Mouse (Mus musculus) kidney, embryonic 15.5 days (tissue): Measurements from ENCODE around the gene Perm1. TPM values are rescaled to one million over a fixed set of nuclear protein-coding genes. Genes with fewer than 3 reads are reported as not detected.

Experiments used
- ATAC-seq: fragments of 200-750 bp; cut with Nextera tagmentation; replicated peaks from 2 replicates; pipeline ENCODE4 v1.8.0; 2017; ENCODE audit warnings: moderate TSS enrichment; ENCODE audit not compliant: low FRiP score
- H3K27ac ChIP-seq: fragments of 300-500 bp; sonication (generic); 2 replicates; pipeline ENCODE4 v1.5.1; 2015; ENCODE audit warnings: mild to moderate bottlenecking, inconsistent platforms
- H3K27me3 ChIP-seq: fragments of 300-500 bp; sonication (generic); 2 replicates; pipeline ENCODE4 v1.6.1; 2015; ENCODE audit warnings: inconsistent platforms
- H3K36me3 ChIP-seq: fragments of 300-500 bp; sonication (generic); 2 replicates; pipeline ENCODE4 v1.6.1; 2015; ENCODE audit warnings: inconsistent platforms
- H3K4me1 ChIP-seq: fragments of 300-500 bp; sonication (generic); 2 replicates; pipeline ENCODE4 v1.6.1; 2015; ENCODE audit warnings: inconsistent platforms
- H3K4me2 ChIP-seq: fragments of 300-500 bp; sonication (generic); 2 replicates; pipeline ENCODE4 v1.6.1; 2015; ENCODE audit warnings: moderate library complexity, mild to moderate bottlenecking, inconsistent platforms
- H3K4me3 ChIP-seq: fragments of 300-500 bp; sonication (generic); replicated peaks from 2 replicates; pipeline ENCODE4 v1.5.1; 2015; ENCODE audit warnings: mild to moderate bottlenecking, inconsistent platforms
- H3K9ac ChIP-seq: fragments of 300-500 bp; sonication (generic); 2 replicates; pipeline ENCODE4 v1.6.1; 2015; ENCODE audit warnings: mild to moderate bottlenecking, inconsistent platforms
- H3K9me3 ChIP-seq: fragments of 300-500 bp; sonication (generic); replicated peaks from 2 replicates; pipeline ENCODE4 v1.6.1; 2016; ENCODE audit warnings: inconsistent platforms
- WGBS: fragments of 180-500 bp; shearing (Covaris S2); methylation state at CpG from one replicate; pipeline ENCODE4 v1.1.7; 2015; ENCODE audit warnings: mixed read lengths; 5-methylcytosine and 5-hydroxymethylcytosine counted together
- polyA plus RNA-seq: library from polyadenylated mRNA; unstranded; fragments of >200 nt; fragmentation: Nextera tagmentation; extraction: Ambion mirVana; gene quantifications from 2 replicates; pipeline ENCODE4 v1.2.1, GENCODE M21; 2015

The Perm1 gene
- 0.84 and 1.0 TPM in 2 replicates for polyA plus RNA-seq

DNA sequence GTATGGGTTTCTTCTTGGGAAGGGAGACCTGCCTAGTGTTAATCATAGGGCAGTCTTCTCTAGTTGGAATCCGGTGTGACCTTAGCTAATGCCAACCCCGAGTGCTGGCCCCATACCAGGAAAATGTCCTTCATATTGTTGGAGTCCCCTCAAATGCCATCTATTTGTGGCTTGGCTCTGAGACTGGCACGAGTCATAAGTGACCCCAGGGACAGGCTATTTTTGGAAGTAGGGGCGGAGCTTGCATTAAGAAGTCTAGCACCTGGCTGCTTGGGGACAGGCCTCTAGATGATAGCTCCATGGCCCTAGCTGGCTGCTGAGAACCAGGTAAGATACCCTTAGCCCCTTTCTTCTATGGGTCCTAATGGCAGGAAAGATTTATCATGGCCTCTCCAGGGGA, at the start of gene Perm1:
Perm1 (plus strand) TSS at position 220 of the 400 bp plus-strand sequence.
- no peak within 1 kb of the TSS for H3K27ac ChIP-seq
- no peak for ATAC-seq
- WGBS: 70% methylated on average over 4 of the region's 4 CpGs
- no peak within 1 kb of the TSS for H3K9ac ChIP-seq
- no peaks in the 10 kb centered on the region for H3K27me3 ChIP-seq
- no peaks in the 10 kb centered on the region for H3K36me3 ChIP-seq
- H3K4me1 ChIP-seq: no peaks in the 10 kb centered on the region
- H3K4me2 ChIP-seq: no peak within 1 kb of the TSS
- H3K9me3 ChIP-seq: no peaks in the 10 kb centered on the region
- H3K4me3 ChIP-seq: no peak within 1 kb of the TSS

GRCm38 (mm10) chr4:156166477-156166876, 49.2 kb upstream of the Perm1 start:
- 86% methylated on average over 9 of the region's 9 CpGs for whole genome bisulfite sequencing
- no peak overlapping the region for H3K9ac ChIP-seq
- peaks cover 13% of the 10 kb centered on the region for H3K9me3 ChIP-seq
- no peaks in the 10 kb centered on the region for H3K27me3 ChIP-seq
- H3K27ac ChIP-seq: no peak overlapping the region
- peaks cover 97% of the 10 kb centered on the region for H3K36me3 ChIP-seq
- no peaks in the 10 kb centered on the region for H3K4me1 ChIP-seq
- no peak for ATAC-seq
- H3K4me2 ChIP-seq: no peak overlapping the region
- no peak overlapping the region for H3K4me3 ChIP-seq

GRCm38 (mm10) chr4:156168611-156169010, 47.1 kb upstream of the Perm1 start:
- no peak overlapping the region for H3K4me3 ChIP-seq
- no peak overlapping the region for H3K27ac ChIP-seq
- no peaks in the 10 kb centered on the region for H3K27me3 ChIP-seq
- no peaks in the 10 kb centered on the region for H3K9me3 ChIP-seq
- ATAC-seq: no peak
- H3K4me1 ChIP-seq: no peaks in the 10 kb centered on the region
- peaks cover 99% of the 10 kb centered on the region for H3K36me3 ChIP-seq
- WGBS: 91% methylated on average over 8 of the region's 8 CpGs
- H3K4me2 ChIP-seq: no peak overlapping the region
- no peak overlapping the region for H3K9ac ChIP-seq

DNA sequence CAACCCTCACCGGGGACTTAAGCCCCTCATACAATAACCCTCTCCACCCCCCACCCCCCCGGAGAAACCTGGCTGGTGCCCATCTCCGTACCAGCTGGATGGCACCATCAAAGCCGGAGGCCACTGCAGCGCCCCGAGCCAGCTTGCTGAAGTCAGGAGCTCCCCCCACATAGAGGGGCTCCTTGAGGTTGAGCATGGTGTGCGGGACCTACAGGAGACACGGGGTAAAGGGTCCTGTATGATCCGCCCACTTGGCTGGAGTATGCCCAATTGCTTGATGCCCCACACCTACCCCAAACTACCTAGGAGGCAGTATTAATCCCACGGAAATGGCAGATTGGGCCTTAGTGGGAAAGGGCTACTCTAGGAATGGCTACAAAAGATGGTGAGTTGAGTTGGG, 46.5 kb upstream of the Perm1 start:
- Histone ChIP-seq H3K36me3 (peaks cover 99% of the 10 kb centered on the region), H3K4me2 (no peak overlapping the region), H3K4me1 (no peaks in the 10 kb centered on the region), H3K27ac (no peak overlapping the region), H3K27me3 (no peaks in the 10 kb centered on the region), H3K9ac (no peak overlapping the region), H3K4me3 (no peak overlapping the region), H3K9me3 (no peaks in the 10 kb centered on the region)
- 98% methylated on average over 10 of the region's 10 CpGs for WGBS
- no peak for ATAC-seq

- no peaks in the 10 kb centered on the region for H3K9me3 ChIP-seq
- H3K9ac ChIP-seq: no peak overlapping the region
- WGBS: 97% methylated on average over 11 of the region's 11 CpGs
- no peak for ATAC-seq
- no peak overlapping the region for H3K4me3 ChIP-seq
- no peak overlapping the region for H3K4me2 ChIP-seq
- no peaks in the 10 kb centered on the region for H3K4me1 ChIP-seq
- no peaks in the 10 kb centered on the region for H3K27me3 ChIP-seq
- no peak overlapping the region for H3K27ac ChIP-seq
- H3K36me3 ChIP-seq: peaks cover 100% of the 10 kb centered on the region
These were observed 43.8 kb upstream of the Perm1 start for GRCm38 (mm10) chr4:156171828-156172227.

DNA sequence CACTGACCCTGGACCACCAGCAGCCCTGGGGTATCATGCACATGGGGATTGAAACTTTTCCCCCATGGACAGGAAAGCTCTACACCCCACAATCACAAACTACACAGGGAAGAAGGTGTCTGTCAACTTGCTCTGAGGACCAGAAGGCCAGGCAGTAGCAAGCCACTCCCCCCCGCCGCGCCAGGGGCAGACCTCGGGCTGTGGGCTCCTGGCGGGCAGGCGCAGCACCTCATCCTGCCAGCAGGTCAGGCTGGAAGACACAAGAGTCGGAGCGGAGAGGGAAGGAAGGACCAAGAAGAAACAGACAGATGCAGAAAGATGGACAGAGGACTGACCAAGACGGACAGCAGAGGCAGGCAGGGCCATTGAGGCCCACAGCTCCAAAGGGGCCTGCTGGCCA, 38.0 kb upstream of the Perm1 start:
- H3K4me3 ChIP-seq: no peak overlapping the region
- ATAC-seq: no peak
- 95% methylated on average over 9 of the region's 9 CpGs for WGBS

GRCm38 (mm10) chr4:156183747-156184146, 31.9 kb upstream of the Perm1 start:
- no peak overlapping the region for H3K27ac ChIP-seq
- no peak overlapping the region for H3K4me3 ChIP-seq
- H3K9ac ChIP-seq: no peak overlapping the region
- WGBS: 78% methylated on average over 5 of the region's 5 CpGs
- no peak overlapping the region for H3K4me2 ChIP-seq
- peaks cover 43% of the 10 kb centered on the region for H3K4me1 ChIP-seq
- H3K9me3 ChIP-seq: no peaks in the 10 kb centered on the region
- H3K27me3 ChIP-seq: no peaks in the 10 kb centered on the region
- peaks cover 68% of the 10 kb centered on the region for H3K36me3 ChIP-seq
- ATAC-seq: no peak

More for the DNA sequence above, 38.0 kb upstream of the Perm1 start:
- Histone ChIP-seq H3K4me1 (no peaks in the 10 kb centered on the region), H3K9ac (no peak overlapping the region), H3K4me2 (no peak overlapping the region), H3K9me3 (no peaks in the 10 kb centered on the region), H3K27me3 (no peaks in the 10 kb centered on the region), H3K36me3 (peaks cover 98% of the 10 kb centered on the region), H3K27ac (no peak overlapping the region)

GRCm38 (mm10) chr4:156184291-156184954, 31.2 kb upstream of the Perm1 start:
- no peak for ATAC-seq
- WGBS: 72% methylated on average over 7 of the region's 7 CpGs
- Histone ChIP-seq H3K27ac (no peak overlapping the region), H3K9ac (no peak overlapping the region), H3K4me3 (no peak overlapping the region), H3K4me2 (no peak overlapping the region), H3K27me3 (no peaks in the 10 kb centered on the region), H3K4me1 (peaks cover 50% of the 10 kb centered on the region), H3K36me3 (peaks cover 61% of the 10 kb centered on the region), H3K9me3 (no peaks in the 10 kb centered on the region)

DNA sequence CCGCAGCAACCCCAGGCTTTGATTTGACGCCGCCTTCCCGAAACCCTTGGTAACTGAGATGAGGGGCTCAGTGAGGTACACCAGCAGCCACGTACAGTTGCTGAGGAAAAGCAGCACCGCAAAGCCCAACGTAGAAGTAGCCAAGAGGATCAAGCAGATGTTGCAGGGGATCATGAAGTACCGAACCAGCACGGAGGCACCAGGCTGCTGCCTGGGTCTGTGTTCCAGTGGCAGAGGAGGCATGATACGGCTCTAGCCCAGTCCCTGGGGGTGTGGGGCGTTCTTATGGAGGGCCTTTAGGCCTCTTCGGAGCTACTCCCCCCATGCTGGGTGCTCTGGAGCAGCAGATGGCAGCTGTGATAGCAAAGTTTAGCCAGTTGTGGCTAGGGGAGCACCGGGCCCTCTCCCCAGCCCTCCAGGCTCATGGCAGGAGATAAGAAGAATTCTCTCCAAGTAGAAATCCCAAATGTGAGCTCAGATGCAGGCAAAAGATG, 30.2 kb upstream of the Perm1 start:
- no peaks in the 10 kb centered on the region for H3K9me3 ChIP-seq
- ATAC-seq: no peak
- 83% methylated on average over 13 of the region's 13 CpGs for WGBS
- H3K4me3 ChIP-seq: peak overlapping the region; percentile 34
- H3K27ac ChIP-seq: peak overlapping the region; percentile 59; the same call in 1 of the 2 replicates
- peak overlapping the region; percentile 31; the same call in 1 of the 2 replicates for H3K9ac ChIP-seq
- peaks cover 61% of the 10 kb centered on the region for H3K4me1 ChIP-seq
- H3K4me2 ChIP-seq: peak overlapping the region; percentile 53
- H3K36me3 ChIP-seq: peaks cover 61% of the 10 kb centered on the region
- no peaks in the 10 kb centered on the region for H3K27me3 ChIP-seq

DNA sequence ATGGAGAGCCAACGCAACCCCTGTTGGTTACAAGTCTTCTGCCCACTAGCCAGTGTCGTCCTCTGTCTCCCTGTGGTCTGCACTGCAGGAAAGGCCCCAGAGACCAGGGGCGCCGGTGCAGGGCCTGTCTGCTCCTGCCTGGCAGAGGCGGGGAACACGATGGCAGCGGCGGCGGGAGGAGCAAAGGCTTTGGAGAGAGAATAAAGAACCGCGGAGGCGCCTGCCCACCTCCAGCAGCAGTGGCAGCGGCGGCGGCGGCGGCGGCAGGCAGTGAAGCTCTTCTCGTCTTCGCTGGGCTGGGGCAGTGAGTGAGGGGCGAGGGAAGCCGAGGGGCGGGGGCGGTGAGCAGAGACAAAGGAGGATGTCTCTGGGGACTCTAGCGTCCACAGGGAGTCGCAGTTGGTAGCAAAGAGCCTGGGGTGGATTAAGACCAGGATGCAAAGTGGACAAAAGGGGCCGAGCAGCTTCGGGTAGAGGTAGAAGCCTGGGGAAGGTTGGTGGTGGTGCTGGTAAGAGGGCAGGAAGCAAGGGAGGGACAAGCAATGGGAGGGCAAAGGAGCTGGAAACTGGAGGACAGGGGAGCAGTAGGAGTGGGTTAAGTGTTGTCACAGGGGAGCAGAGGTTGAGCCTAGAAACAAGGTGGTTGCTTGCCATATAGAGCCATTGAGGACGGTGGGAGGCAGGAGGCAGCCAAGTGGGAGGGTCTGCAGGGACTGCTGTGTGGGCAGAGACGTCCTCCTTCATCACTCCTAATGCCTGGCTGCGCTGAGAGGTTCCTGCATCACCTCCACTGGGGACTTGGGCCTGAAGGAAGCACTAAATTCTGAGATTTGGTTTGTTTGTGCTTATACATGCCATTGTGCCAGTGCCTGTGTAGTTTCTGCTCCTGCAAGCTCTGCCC, 29.5 kb upstream of the Perm1 start:
- H3K36me3 ChIP-seq: peaks cover 63% of the 10 kb centered on the region
- H3K4me1 ChIP-seq: peaks cover 68% of the 10 kb centered on the region
- H3K4me2 ChIP-seq: peak overlapping the region; percentile 53
- H3K27me3 ChIP-seq: no peaks in the 10 kb centered on the region
- no peaks in the 10 kb centered on the region for H3K9me3 ChIP-seq
- 12% methylated on average over 31 of the region's 31 CpGs for WGBS
- peak overlapping the region; percentile 31; the same call in 1 of the 2 replicates for H3K9ac ChIP-seq
- H3K4me3 ChIP-seq: peak overlapping the region; percentile 34
- H3K27ac ChIP-seq: peak overlapping the region; percentile 59
- ATAC-seq: 0 out of 2 replicates have a peak, but pooled peaks have one; percentile 15

DNA sequence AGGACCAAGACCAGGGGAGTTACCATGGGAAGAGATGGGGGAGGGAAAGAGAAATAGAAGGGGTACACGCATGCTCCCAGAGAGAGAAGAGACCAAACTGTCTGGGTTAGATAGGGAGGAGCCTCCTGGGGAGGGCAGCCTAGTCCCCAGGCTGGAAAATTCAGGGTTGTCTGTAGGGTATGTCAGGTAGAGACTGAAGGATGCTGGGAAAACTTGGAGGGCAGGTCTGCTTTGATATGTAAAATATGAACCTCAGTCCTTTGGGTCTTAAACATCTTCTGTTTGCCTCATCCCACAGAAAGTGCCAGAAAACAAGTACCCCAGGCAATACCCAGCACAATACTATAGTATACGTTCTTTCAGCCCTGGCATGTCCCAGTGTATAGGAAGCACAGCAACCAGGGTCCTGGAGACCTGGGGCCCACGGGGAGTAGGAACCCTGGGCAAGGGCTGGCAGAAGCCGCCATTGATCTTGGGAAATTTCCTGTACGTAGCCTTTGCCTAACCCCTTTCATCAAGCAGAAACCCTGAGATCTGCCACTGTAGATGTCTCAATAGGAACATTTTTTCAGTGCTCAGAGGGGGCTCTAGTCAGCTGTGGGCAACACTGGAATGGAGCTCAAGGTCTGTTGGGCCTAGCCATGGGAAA, 27.4 kb upstream of the Perm1 start:
- WGBS: 70% methylated on average over 5 of the region's 5 CpGs
- peak; percentile 3; the same call in 1 of the 2 replicates for ATAC-seq
- Histone ChIP-seq H3K9ac (no peak overlapping the region), H3K9me3 (no peaks in the 10 kb centered on the region), H3K36me3 (peaks cover 51% of the 10 kb centered on the region), H3K4me2 (peak overlapping the region; percentile 38), H3K4me3 (no peak overlapping the region), H3K27ac (peak overlapping the region; percentile 87), H3K27me3 (no peaks in the 10 kb centered on the region), H3K4me1 (peaks cover 89% of the 10 kb centered on the region)
